Mouse (Mus musculus) stomach, embryonic 16.5 days (tissue): Measurements from ENCODE around the gene Sh3d21. TPM values are rescaled to one million over a fixed set of nuclear protein-coding genes. Genes with fewer than 3 reads are reported as not detected.

Experiments used
- ATAC-seq: fragments of 200-750 bp; cut with Nextera tagmentation; 2 replicates; pipeline ENCODE4 v1.8.0; 2017; ENCODE audit warnings: moderate number of reproducible peaks, moderate TSS enrichment; ENCODE audit not compliant: insufficient read depth, low FRiP score
- H3K27ac ChIP-seq: fragments of 300-500 bp; sonication (generic); 2 replicates; pipeline ENCODE4 v1.5.1; 2014; ENCODE audit warnings: low read length
- H3K27me3 ChIP-seq: fragments of 300-500 bp; sonication (generic); 2 replicates; pipeline ENCODE4 v1.6.1; 2014; ENCODE audit warnings: low read length, control low read depth, mixed read lengths; ENCODE audit not compliant: control insufficient read depth, insufficient read depth
- H3K36me3 ChIP-seq: fragments of 300-500 bp; sonication (generic); 2 replicates; pipeline ENCODE4 v1.6.1; 2014; ENCODE audit warnings: low read length; ENCODE audit not compliant: control insufficient read depth, insufficient read depth
- H3K4me1 ChIP-seq: fragments of 300-500 bp; sonication (generic); 2 replicates; pipeline ENCODE4 v1.6.1; 2014; ENCODE audit warnings: low read length, control low read depth, mixed read lengths; ENCODE audit not compliant: control insufficient read depth, insufficient read depth
- H3K4me2 ChIP-seq: fragments of 300-500 bp; sonication (generic); 2 replicates; pipeline ENCODE4 v1.6.1; 2014; ENCODE audit warnings: low read depth, low read length, mixed read lengths
- H3K4me3 ChIP-seq: fragments of 300-500 bp; sonication (generic); replicated peaks from 2 replicates; pipeline ENCODE4 v1.5.1; 2014; ENCODE audit warnings: mild to moderate bottlenecking, low read length
- H3K9ac ChIP-seq: fragments of 300-500 bp; sonication (generic); 2 replicates; pipeline ENCODE4 v1.6.1; 2014; ENCODE audit warnings: low read length
- H3K9me3 ChIP-seq: fragments of 300-500 bp; sonication (generic); replicated peaks from 2 replicates; pipeline ENCODE4 v1.6.1; 2016; ENCODE audit warnings: low read length, control low read depth; ENCODE audit not compliant: control insufficient read depth
- WGBS: fragments of 180-500 bp; shearing (Covaris S2); extraction: QIAGEN DNeasy Blood & Tissue Kit; methylation state at CpG from one replicate; pipeline ENCODE4 v1.1.7; 2014; 5-methylcytosine and 5-hydroxymethylcytosine counted together
- polyA plus RNA-seq: library from polyadenylated mRNA; unstranded; fragments of >200 nt; fragmentation: Nextera tagmentation; extraction: Ambion mirVana; gene quantifications from 2 replicates; pipeline ENCODE4 v1.2.1, GENCODE M21; 2015

Gene Sh3d21
- polyA plus RNA-seq, 1 experiment from 2014 or later = 7.3 TPM

DNA sequence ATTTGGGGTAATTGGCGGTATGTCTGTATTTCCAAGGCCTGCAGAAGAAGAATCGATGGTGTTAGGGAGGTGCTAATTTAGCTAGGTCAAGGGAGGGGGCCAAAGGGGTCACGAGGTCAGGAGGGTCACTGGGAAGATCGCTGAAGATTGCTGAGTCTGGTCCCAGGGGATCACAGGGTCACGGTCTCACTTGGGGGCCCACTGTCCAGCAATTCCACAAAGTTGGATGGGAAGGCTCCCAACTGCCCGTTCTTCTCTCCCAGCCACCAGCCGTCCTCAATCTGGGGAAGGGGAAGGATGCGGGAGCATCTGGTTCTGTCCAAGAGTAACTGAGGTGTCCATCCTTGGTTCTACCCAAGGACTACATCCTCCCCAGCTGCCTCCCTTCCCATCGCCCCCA lies 1.3 kb downstream of the Sh3d21 start:
- H3K4me3 ChIP-seq = peak overlapping the region; percentile 54
- H3K36me3 ChIP-seq = no peaks in the 10 kb centered on the region
- peak overlapping the region; percentile 91 for H3K4me2 ChIP-seq
- no peak for ATAC-seq
- no peaks in the 10 kb centered on the region for H3K27me3 ChIP-seq
- H3K4me1 ChIP-seq = peaks cover 10% of the 10 kb centered on the region
- H3K9ac ChIP-seq = peak overlapping the region; percentile 82
- H3K27ac ChIP-seq = peak overlapping the region; percentile 94
- H3K9me3 ChIP-seq = no peaks in the 10 kb centered on the region
- WGBS = 61% methylated on average over 9 of the region's 9 CpGs

DNA sequence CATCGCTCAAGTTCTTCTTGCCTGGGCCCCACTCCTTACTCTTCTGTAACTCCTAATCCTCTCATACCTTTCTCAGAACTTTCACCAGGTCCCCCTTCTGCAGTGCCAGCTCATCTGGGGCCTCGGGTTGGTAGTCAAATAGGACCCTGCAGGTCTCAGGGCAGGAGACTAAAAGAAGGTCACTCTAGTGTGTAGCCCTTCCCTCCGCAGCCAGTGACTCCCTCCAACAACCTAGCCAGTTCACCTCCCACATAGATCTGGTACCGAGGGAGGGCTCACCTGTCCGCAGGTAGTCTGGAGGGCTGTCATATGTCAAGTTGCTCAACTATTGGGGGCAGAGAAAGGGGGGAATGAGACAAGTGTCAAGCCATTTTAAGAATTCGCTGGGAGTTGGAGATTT lies 1.8 kb downstream of the Sh3d21 start:
- 0 out of 2 replicates have a peak, but pooled peaks cover 2% of the 10 kb centered on the region for H3K36me3 ChIP-seq
- 86% methylated on average over 6 of the region's 6 CpGs for WGBS
- peaks cover 10% of the 10 kb centered on the region for H3K4me1 ChIP-seq
- no peak overlapping the region for H3K27ac ChIP-seq
- no peak for ATAC-seq
- H3K4me3 ChIP-seq = no peak overlapping the region
- H3K9me3 ChIP-seq = no peaks in the 10 kb centered on the region
- no peaks in the 10 kb centered on the region for H3K27me3 ChIP-seq
- no peak overlapping the region for H3K4me2 ChIP-seq
- H3K9ac ChIP-seq = no peak overlapping the region

DNA sequence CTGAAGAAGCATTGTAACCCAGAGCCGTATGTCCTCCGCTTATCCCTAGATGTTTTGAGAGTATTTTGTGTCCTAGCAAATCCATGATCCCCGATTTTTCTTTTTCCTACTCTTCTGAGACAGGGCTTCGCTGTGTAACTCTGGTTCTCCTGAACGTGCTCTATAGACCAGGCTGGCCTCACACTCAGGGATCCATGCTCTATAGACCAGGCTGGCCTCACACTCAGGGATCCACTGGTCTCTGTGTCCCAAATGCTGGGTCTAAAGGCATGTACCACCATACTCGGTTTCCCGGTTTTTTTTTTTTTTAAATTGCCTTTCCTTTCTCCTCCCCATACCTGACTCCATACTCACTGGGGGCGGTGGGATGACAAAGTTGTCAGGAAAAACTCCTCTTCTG lies 2.3 kb downstream of the Sh3d21 start:
- Histone ChIP-seq H3K4me2 (no peak overlapping the region), H3K4me3 (no peak overlapping the region), H3K4me1 (peaks cover 12% of the 10 kb centered on the region), H3K27ac (no peak overlapping the region), H3K9me3 (no peaks in the 10 kb centered on the region), H3K27me3 (no peaks in the 10 kb centered on the region), H3K36me3 (0 out of 2 replicates have a peak, but pooled peaks cover 3% of the 10 kb centered on the region), H3K9ac (no peak overlapping the region)
- ATAC-seq = no peak
- 89% methylated on average over 8 of the region's 8 CpGs for WGBS

DNA sequence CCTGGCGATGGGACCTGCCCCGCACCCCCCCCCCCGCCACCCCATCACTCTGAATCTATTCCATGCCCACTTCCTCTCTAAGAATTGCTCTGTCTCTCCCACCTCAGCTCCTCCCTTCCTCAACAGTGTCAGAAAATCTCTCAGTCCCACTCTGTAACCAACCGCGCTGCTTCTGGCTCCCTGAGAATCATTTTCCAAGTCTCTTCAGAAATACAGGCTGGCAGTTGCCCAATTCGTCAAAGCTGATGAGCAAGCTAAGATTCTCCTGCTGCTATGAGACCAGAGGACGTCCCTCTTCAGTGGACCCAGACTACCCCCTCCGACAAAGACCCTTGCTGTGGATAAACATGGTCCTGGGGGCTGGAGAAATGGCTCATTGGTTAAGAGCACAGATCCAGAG lies 3.8 kb downstream of the Sh3d21 start:
- Histone ChIP-seq H3K9me3 (no peaks in the 10 kb centered on the region), H3K27ac (no peak overlapping the region), H3K4me2 (no peak overlapping the region), H3K9ac (no peak overlapping the region), H3K27me3 (no peaks in the 10 kb centered on the region), H3K36me3 (0 out of 2 replicates have a peak, but pooled peaks cover 3% of the 10 kb centered on the region), H3K4me1 (peaks cover 22% of the 10 kb centered on the region), H3K4me3 (no peak overlapping the region)
- 70% methylated on average over 8 of the region's 8 CpGs for WGBS
- no peak for ATAC-seq

DNA sequence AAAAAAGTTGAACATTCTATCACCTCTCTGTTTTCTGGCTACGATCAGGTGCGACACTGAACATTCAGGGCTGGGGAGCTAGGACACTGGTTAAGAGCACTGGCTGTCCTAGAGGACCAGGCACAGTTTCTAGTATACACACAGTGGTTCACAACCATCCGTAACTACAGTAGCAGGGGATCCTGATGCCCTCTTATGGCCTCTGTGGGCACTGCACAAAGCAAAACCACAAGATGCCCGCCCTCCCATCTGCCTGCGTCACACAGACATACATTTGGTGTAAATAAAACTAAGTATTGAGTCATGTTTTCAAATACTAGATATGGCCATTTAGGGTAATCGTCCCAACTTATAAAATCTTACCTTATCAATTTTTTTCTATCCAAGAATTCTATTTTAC lies 5.7 kb downstream of the Sh3d21 start:
- Histone ChIP-seq H3K9ac (no peak overlapping the region), H3K36me3 (0 out of 2 replicates have a peak, but pooled peaks cover 3% of the 10 kb centered on the region), H3K4me1 (peaks cover 12% of the 10 kb centered on the region), H3K9me3 (no peaks in the 10 kb centered on the region), H3K27ac (no peak overlapping the region), H3K27me3 (no peaks in the 10 kb centered on the region), H3K4me3 (no peak overlapping the region), H3K4me2 (no peak overlapping the region)
- 85% methylated on average over 6 of the region's 6 CpGs for WGBS
- no peak for ATAC-seq

DNA sequence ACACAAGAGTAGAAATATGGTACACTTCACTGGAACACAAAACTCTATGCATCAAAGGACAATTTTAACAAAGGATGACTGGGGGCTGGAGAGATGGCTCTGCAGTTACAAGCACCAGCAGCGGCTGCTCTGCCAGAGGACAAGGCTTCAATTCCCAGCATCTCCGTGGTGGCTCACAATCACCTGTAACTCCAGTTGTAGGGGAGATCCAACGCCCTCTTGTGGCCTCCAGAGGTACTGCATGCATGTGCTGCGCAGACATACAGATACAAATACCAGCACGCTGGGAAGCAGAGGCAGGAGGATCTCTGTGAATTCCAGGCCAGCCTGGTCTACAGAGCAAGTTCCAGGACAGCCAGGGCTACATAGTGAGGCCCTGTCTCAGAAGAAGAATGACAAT lies 6.7 kb downstream of the Sh3d21 start:
- Histone ChIP-seq H3K4me3 (no peak overlapping the region), H3K4me1 (peaks cover 12% of the 10 kb centered on the region; the same call in 1 of the 2 replicates), H3K27ac (0 out of 2 replicates have a peak overlapping the region, but pooled peaks have one; percentile 83), H3K9me3 (no peaks in the 10 kb centered on the region), H3K4me2 (no peak overlapping the region), H3K9ac (no peak overlapping the region), H3K27me3 (no peaks in the 10 kb centered on the region), H3K36me3 (0 out of 2 replicates have a peak, but pooled peaks cover 3% of the 10 kb centered on the region)
- WGBS = 62% methylated on average over 5 of the region's 5 CpGs
- no peak for ATAC-seq

DNA sequence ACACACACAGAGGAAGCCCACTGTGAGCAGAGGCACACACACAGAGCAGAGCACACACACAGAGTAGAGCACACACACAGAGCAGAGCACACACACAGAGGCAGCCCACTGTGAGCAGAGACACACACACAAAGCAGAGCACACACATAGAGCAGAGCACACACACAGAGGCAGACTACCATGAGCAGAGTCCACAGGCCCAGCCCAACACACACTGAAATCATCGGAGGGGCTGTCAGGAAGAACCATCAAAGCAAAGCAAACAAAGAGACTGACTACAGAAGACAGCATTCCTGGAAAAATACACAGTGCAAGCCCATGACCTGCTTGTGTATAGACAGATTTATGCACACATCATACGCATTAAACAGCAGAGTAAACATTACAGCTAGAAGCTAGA lies 7.4 kb downstream of the Sh3d21 start:
- H3K4me1 ChIP-seq = peaks cover 14% of the 10 kb centered on the region; the same call in 1 of the 2 replicates
- peak; percentile 22; the same call in 1 of the 2 replicates for ATAC-seq
- peak overlapping the region; percentile 20; the same call in 1 of the 2 replicates for H3K9ac ChIP-seq
- peak overlapping the region; percentile 83 for H3K27ac ChIP-seq
- WGBS = 13% methylated on average over 2 of the region's 2 CpGs
- no peak overlapping the region for H3K4me3 ChIP-seq
- H3K4me2 ChIP-seq = no peak overlapping the region
- no peaks in the 10 kb centered on the region for H3K9me3 ChIP-seq
- H3K27me3 ChIP-seq = no peaks in the 10 kb centered on the region
- 0 out of 2 replicates have a peak, but pooled peaks cover 3% of the 10 kb centered on the region for H3K36me3 ChIP-seq

DNA sequence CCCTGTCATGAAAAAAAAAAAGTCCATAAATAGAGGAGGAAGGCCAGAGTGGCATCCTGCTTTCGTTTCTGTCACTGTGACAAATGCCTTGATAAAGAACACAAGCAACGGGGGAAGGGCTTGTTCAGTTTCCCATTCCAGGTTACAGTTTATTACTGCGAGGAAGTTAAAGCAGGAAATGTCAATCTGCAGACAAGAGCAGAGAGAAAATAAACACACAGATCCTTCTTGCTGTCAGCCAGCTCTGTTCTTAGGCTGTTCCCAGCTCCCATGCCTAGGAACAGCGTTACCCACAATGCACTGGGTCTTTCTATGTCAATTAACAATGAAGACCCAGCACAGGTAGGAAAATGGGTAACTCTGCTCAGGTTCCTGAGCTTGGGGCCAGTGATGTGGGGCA lies 8.1 kb downstream of the Sh3d21 start:
- no peak overlapping the region for H3K4me2 ChIP-seq
- H3K9ac ChIP-seq = no peak overlapping the region
- peaks cover 20% of the 10 kb centered on the region for H3K4me1 ChIP-seq
- H3K27ac ChIP-seq = peak overlapping the region; percentile 83
- H3K4me3 ChIP-seq = no peak overlapping the region
- 20% methylated on average over 4 of the region's 4 CpGs for WGBS
- H3K27me3 ChIP-seq = no peaks in the 10 kb centered on the region
- H3K9me3 ChIP-seq = no peaks in the 10 kb centered on the region
- no peak for ATAC-seq
- H3K36me3 ChIP-seq = 0 out of 2 replicates have a peak, but pooled peaks cover 3% of the 10 kb centered on the region

DNA sequence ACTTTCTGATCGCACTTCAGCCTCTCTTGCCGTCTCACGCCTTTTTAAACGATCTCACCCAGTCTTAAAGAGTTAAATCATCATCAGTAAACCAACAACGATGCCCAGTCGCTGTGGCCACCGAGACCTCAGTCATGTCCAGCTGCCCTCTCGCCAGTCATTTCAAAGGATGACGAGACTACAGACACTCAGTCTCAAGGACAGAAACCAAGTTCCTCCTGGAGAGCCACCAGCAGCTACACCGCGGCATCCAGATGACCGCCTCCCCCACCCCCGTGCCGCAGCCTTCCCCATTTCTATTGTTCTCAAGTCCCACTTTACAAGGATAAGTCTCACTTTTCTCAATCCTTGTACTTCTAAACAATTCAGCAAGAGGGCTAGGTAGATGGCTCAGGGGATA lies 10.4 kb downstream of the Sh3d21 start:
- H3K36me3 ChIP-seq = 0 out of 2 replicates have a peak, but pooled peaks cover 3% of the 10 kb centered on the region
- no peak for ATAC-seq
- peaks cover 35% of the 10 kb centered on the region for H3K4me1 ChIP-seq
- no peak overlapping the region for H3K9ac ChIP-seq
- H3K27ac ChIP-seq = no peak overlapping the region
- H3K4me2 ChIP-seq = no peak overlapping the region
- H3K27me3 ChIP-seq = no peaks in the 10 kb centered on the region
- no peak overlapping the region for H3K4me3 ChIP-seq
- H3K9me3 ChIP-seq = no peaks in the 10 kb centered on the region
- WGBS = 62% methylated on average over 14 of the region's 14 CpGs
